Mouse (Mus musculus) MEL-GATA-1-ER (cell line): ENCODE results near the gene Mlc1.
A peak's percentile ranks its signal among the peaks of the same experiment; 100 is the strongest.

Experiments used
- DNase-seq: peaks from one replicate; pipeline ENCODE4 v3.0.0-alpha.2; 2012; ENCODE audit warnings: low read depth; ENCODE audit errors: extremely low read depth

The Mlc1 gene

DNA sequence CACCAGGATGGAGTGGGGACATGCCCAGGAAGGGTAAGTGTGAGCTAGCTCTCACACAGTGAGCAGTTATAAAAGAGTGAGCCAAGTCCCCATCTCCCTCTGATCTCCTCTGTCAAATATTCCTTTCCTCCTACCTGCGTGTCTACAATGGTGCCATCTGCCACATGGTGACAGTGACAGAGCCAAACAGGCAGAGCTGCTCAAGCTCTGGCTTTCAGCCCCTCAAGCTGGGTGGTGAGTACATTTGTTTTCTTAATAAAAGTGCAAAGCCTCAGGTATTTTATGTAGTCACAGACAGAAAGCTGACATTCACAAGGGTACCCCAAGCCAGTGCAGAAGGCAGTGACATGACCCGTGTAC is 41.5 kb downstream of the Mlc1 start:
- DNase-seq: no peak

DNA sequence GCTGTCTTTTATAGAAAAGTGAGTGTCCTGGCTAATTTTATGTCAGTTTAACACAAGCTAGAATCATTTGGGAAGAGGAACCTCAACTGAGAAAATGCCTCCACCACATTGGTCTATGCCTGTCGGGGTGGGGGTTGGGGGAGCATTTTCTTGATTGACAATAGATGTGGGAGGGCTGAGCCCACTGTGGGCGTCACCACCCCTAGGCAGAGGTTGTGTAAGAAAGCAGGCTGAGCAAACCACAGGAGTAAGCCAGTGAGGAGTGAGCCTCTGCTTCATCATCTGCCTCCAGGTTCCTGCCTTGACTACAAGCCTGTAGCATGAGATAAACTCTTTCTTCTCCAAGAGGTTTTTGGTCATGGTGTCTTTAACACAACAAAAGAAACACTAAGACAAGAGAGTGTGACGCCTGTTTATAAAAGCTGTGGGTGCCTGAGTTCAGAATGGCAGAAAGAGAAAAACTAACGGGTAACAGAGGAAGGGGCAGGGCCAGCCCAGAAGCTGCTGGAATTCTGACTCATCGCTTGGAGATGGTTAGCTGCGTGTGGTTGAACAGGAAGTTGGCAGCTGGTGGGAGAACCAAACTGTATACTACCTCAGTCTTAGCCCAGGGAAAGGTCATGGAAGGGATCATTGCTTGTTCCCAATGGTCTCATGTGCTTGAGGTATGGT is 42.1 kb downstream of the Mlc1 start:
- DNase-seq: peak; percentile 8

DNA sequence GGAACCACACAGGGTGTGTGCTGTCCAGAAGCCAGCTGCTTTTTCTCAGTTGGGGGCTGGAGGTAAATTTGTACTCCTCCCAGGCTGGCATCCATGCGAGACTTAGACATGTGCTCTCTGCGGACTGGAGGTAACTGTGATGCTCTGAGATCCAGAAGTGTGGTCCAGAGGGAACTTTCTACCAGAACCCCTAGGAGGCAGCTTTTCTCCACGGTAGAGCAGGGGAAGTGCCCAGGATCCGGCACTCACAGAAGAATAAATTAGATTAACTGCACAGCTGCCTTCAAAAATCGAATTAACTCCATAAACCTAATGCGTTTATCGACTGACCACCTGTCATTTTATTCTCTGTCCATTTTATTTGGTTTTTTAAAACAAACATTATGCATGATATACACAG is 44.7 kb downstream of the Mlc1 start:
- no peak for DNase-seq

- DNase-seq: no peak
These were observed 46.1 kb downstream of the Mlc1 start for GRCm38 (mm10) chr15:88932667-88933066.

GRCm38 (mm10) chr15:88921992-88922310 is 56.9 kb downstream of the Mlc1 start:
- DNase-seq: no peak

- peak; percentile 53 for DNase-seq
These were observed 57.4 kb downstream of the Mlc1 start for GRCm38 (mm10) chr15:88921131-88921991.

- no peak for DNase-seq
These were observed 58.7 kb downstream of the Mlc1 start for GRCm38 (mm10) chr15:88920065-88920464.

- no peak for DNase-seq
These were observed 59.5 kb downstream of the Mlc1 start for GRCm38 (mm10) chr15:88919328-88919727.

DNA sequence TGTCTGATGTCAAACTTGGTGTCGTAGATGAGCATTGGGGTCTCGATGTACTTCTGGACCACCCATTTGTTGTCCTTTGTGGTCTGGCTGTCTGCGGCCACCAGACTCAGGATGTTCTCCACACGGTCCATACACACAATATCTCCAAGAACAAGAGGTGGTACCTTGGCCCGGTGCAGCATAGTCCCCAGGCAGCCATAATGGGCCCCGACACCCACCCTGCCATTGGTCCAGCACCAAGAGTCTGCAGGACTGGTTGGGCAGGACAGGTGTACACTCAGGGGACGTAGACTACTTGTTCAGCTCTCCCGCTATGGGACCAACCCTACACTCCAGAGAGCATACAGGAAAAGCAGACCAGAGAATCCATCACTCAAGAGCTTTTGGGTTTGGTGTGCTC is 61.7 kb downstream of the Mlc1 start:
- no peak for DNase-seq

DNA sequence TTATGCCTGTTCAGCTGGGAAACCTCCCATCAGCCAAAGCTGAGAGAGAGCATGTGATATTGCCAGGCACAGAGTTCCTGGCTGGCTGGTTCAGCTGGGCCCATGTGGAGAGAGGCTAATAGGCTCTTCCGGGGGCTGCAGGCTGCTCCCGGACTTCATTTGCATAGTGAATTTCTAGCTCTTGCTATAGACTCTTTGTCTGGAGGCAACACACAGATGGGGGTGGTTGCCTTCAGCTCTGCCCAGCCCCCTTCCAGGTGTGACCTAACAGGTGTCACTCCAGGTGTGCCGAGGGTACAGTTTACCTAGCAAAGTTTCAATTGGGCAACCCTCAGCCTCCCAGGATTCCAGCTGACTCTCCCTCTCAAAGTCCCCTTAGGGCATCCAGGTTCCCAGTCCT is 62.4 kb downstream of the Mlc1 start:
- DNase-seq: no peak

DNA sequence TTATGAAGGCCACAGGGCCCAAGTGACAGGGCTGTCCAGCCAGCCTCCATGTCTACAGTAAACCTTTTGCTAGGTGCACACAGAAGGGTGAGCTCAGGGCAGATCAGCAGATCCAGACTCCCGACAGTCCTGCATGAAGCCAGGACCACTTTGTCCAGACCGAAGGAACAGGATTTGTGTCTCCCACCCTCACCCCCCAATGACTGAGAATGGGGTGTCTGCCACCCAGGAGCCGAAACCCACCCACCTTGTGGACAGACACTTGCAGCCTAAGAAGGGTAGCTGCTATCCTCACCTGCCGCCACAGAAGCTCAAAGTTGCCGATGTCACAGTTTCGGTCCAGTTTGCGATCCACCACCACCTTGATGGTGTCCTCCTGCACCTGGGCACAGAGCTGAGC is 63.8 kb downstream of the Mlc1 start:
- no peak for DNase-seq

GRCm38 (mm10) chr15:88906347-88906746 is 72.5 kb downstream of the Mlc1 start:
- no peak for DNase-seq
